Mouse (Mus musculus) forebrain, embryonic 16.5 days (tissue): ENCODE data around the gene Col11a2. TPM values are rescaled to one million over a fixed set of nuclear protein-coding genes. Genes with fewer than 3 reads are reported as not detected.

Source experiments
- microRNA counts: library from miRNA; unstranded; fragments of <30 nt; microRNA quantifications from one replicate; lab custom pipeline; 2016
- microRNA-seq: library from miRNA; unstranded; fragments of <30 nt; microRNA quantifications from one replicate; pipeline ENCODE4, GENCODE M21; 2017
- polyA plus RNA-seq: library from polyadenylated mRNA; unstranded; fragments of >200 nt; fragmentation: Nextera tagmentation; extraction: Ambion mirVana; gene quantifications from 2 replicates; pipeline ENCODE4 v1.2.1, GENCODE M21; 2015

Gene Col11a2
- polyA plus RNA-seq, 1 experiment from 2014 or later: 2.3 TPM

MicroRNAs encoded within 50 kb of the gene (microRNA counts, 519-probe panel; counts per million panel counts)
- 2,369 counts per million, percentile 55 among the panel's probes with 10 or more counts for microRNA mmu-miR-219 (lab: Ali Mortazavi, UCI)

Small RNA genes lying within 50 kb of the gene (microRNA-seq; reads per million reads assigned to microRNA genes)
- not detected for gene Mir219a-1
- not detected for gene Mir219c

Other genes with a start within 250 kb of the Col11a2 start
- 40.5 and 45.4 TPM in 2 replicates for gene Kank3, start 228.9 kb upstream of the Col11a2 start, polyA plus RNA-seq
- 480 and 560 TPM in 2 replicates for gene Rps28, start 214.9 kb upstream of the Col11a2 start, polyA plus RNA-seq
- gene Ndufa7, start 214.9 kb upstream of the Col11a2 start, polyA plus RNA-seq: 386 and 402 TPM in 2 replicates
- 55.5 and 62.0 TPM in 2 replicates for gene Cd320, start 196.3 kb upstream of the Col11a2 start, polyA plus RNA-seq
- not detected in 2 replicates for gene Gm7029, start 165.6 kb upstream of the Col11a2 start, polyA plus RNA-seq
- gene Kifc1, start 148.8 kb upstream of the Col11a2 start, polyA plus RNA-seq: 3.7 and 4.6 TPM in 2 replicates
- gene Platr17, start 134.3 kb upstream of the Col11a2 start, polyA plus RNA-seq: 0.32 and 0.54 TPM in 2 replicates
- gene Daxx, start 130.0 kb upstream of the Col11a2 start, polyA plus RNA-seq: 61.5 and 63.1 TPM in 2 replicates
- 13.7 and 15.4 TPM in 2 replicates for gene Tapbp, start 123.5 kb upstream of the Col11a2 start, polyA plus RNA-seq
- gene Zbtb22, start 123.5 kb upstream of the Col11a2 start, polyA plus RNA-seq: 17.1 and 17.2 TPM in 2 replicates
- gene Rgl2, start 109.9 kb upstream of the Col11a2 start, polyA plus RNA-seq: 40.8 and 52.3 TPM in 2 replicates
- gene Pfdn6, start 99.1 kb upstream of the Col11a2 start, polyA plus RNA-seq: 182 and 196 TPM in 2 replicates
- gene Wdr46, start 98.8 kb upstream of the Col11a2 start, polyA plus RNA-seq: 26.1 and 29.4 TPM in 2 replicates
- 10.0 and 13.2 TPM in 2 replicates for gene B3galt4, start 87.9 kb upstream of the Col11a2 start, polyA plus RNA-seq
- 79.5 and 81.0 TPM in 2 replicates for gene Vps52, start 83.6 kb upstream of the Col11a2 start, polyA plus RNA-seq
- 811 and 837 TPM in 2 replicates for gene Rps18, start 83.4 kb upstream of the Col11a2 start, polyA plus RNA-seq
- 9.4 and 9.9 TPM in 2 replicates for gene H2-K1, start 39.1 kb upstream of the Col11a2 start, polyA plus RNA-seq
- gene Ring1, start 14.8 kb upstream of the Col11a2 start, polyA plus RNA-seq: 16.0 and 20.4 TPM in 2 replicates
- 63.9 and 65.4 TPM in 2 replicates for gene H2-Ke6, start 11.4 kb upstream of the Col11a2 start, polyA plus RNA-seq
- 148 and 157 TPM in 2 replicates for gene Slc39a7, start 7.8 kb upstream of the Col11a2 start, polyA plus RNA-seq
- 55.6 and 60.2 TPM in 2 replicates for gene Rxrb, start 7.6 kb upstream of the Col11a2 start, polyA plus RNA-seq
- gene H2-Oa, start 52.9 kb downstream of the Col11a2 start, polyA plus RNA-seq: 0.22 and 0.28 TPM in 2 replicates
- gene H2-DMa, start 80.1 kb downstream of the Col11a2 start, polyA plus RNA-seq: 12.1 and 15.8 TPM in 2 replicates
- gene Brd2, start 83.2 kb downstream of the Col11a2 start, polyA plus RNA-seq: 130 and 132 TPM in 2 replicates
- gene H2-DMb2, start 103.9 kb downstream of the Col11a2 start, polyA plus RNA-seq: 0.43 and 0.90 TPM in 2 replicates
- gene H2-DMb1, start 113.6 kb downstream of the Col11a2 start, polyA plus RNA-seq: 0.66 and 0.98 TPM in 2 replicates
- 1.9 and 2.6 TPM in 2 replicates for gene Tap1, start 148.1 kb downstream of the Col11a2 start, polyA plus RNA-seq
- gene Psmb9, start 148.3 kb downstream of the Col11a2 start, polyA plus RNA-seq: 0.43 and 1.5 TPM in 2 replicates
- 1.5 and 2.5 TPM in 2 replicates for gene Psmb8, start 158.3 kb downstream of the Col11a2 start, polyA plus RNA-seq
- 1.6 and 2.6 TPM in 2 replicates for gene Tap2, start 164.1 kb downstream of the Col11a2 start, polyA plus RNA-seq
- 0.15 and 0.28 TPM in 2 replicates for gene H2-Ob, start 199.5 kb downstream of the Col11a2 start, polyA plus RNA-seq
- 0.53 and 0.95 TPM in 2 replicates for gene H2-Ab1, start 218.3 kb downstream of the Col11a2 start, polyA plus RNA-seq
- gene H2-Aa, start 248.4 kb downstream of the Col11a2 start, polyA plus RNA-seq: not detected in 2 replicates